Mouse (Mus musculus) C2C12 (cell line): ENCODE measurements around the gene Fbln2. TPM values are rescaled to one million over a fixed set of nuclear protein-coding genes. Genes with fewer than 3 reads are reported as not detected.

Source experiments
- H3K27me3 ChIP-seq: one replicate; pipeline ENCODE4 v1.6.1; 2011; ENCODE audit not compliant: control insufficient read depth, insufficient read depth, insufficient read length
- H3K36me3 ChIP-seq: one replicate; pipeline ENCODE4 v1.6.1; 2011; ENCODE audit not compliant: control insufficient read depth, insufficient read depth
- H3K4me3 ChIP-seq: one replicate; pipeline ENCODE4 v1.5.1; 2011; ENCODE audit warnings: mild to moderate bottlenecking, control low read depth; ENCODE audit not compliant: poor library complexity, insufficient read depth, severe bottlenecking
- H3K79me2 ChIP-seq: one replicate; pipeline ENCODE4 v1.6.1; 2011; ENCODE audit not compliant: control insufficient read depth, insufficient read depth
- H3K79me3 ChIP-seq: one replicate; pipeline ENCODE4 v1.6.1; 2011; ENCODE audit warnings: low read depth, control low read depth
- H3ac ChIP-seq: one replicate; pipeline ENCODE3; 2011; ENCODE audit warnings: low read depth; ENCODE audit not compliant: control insufficient read depth, insufficient read length
- CEBPB ChIP-seq: IDR thresholded peaks from one replicate; pipeline ENCODE4 v1.6.1; 2011; ENCODE audit warnings: low read depth, mild to moderate bottlenecking, control low read depth, moderate library complexity
- CTCF ChIP-seq: IDR thresholded peaks from one replicate; pipeline ENCODE4 v1.5.1; 2011; ENCODE audit not compliant: control insufficient read depth, insufficient read depth, insufficient read length
- FOSL1 ChIP-seq: IDR thresholded peaks from one replicate; pipeline ENCODE4 v1.8.0; 2011; ENCODE audit warnings: mild to moderate bottlenecking, low read length; ENCODE audit not compliant: poor library complexity, insufficient read depth, severe bottlenecking
- MAX ChIP-seq: IDR thresholded peaks from one replicate; pipeline ENCODE4 v1.6.1; 2011; ENCODE audit warnings: mild to moderate bottlenecking, control low read depth
- MYOD1 ChIP-seq: IDR thresholded peaks from one replicate; pipeline ENCODE4 v1.6.1; 2011; ENCODE audit warnings: low read depth; ENCODE audit not compliant: control insufficient read depth, insufficient read length
- MYOG ChIP-seq: IDR thresholded peaks from one replicate; pipeline ENCODE4 v1.6.1; 2011; ENCODE audit not compliant: control insufficient read depth, insufficient read length; ENCODE audit errors: extremely low read depth
- USF1 ChIP-seq: IDR thresholded peaks from one replicate; pipeline ENCODE4 v1.6.1; 2011; ENCODE audit warnings: low read depth, mild to moderate bottlenecking, control low read depth, moderate library complexity
- polyA plus RNA-seq: library from polyadenylated mRNA; unstranded; fragments of >200 nt; fragmentation: generic; extraction: Trizol; gene quantifications from one replicate; pipeline ENCODE4 v1.2.1, GENCODE M21; 2012; ENCODE audit warnings: missing spikeins

Gene Fbln2
- polyA plus RNA-seq, 1 experiment = 91.6 TPM

GRCm38 (mm10) chr6:91233011-91233410, 20.8 kb downstream of the Fbln2 start:
- TF ChIP-seq MYOD1 (no peak), FOSL1 (no peak), CEBPB (no peak), CTCF (no peak), MAX (no peak), MYOG (no peak), USF1 (no peak)
- Histone ChIP-seq H3K79me2 (peaks cover 88% of the 10 kb centered on the region), H3ac (no peak overlapping the region), H3K79me3 (peaks cover 15% of the 10 kb centered on the region), H3K36me3 (peaks cover 32% of the 10 kb centered on the region), H3K27me3 (no peaks in the 10 kb centered on the region), H3K4me3 (no peak overlapping the region)

GRCm38 (mm10) chr6:91233424-91234015, 21.3 kb downstream of the Fbln2 start:
- Histone ChIP-seq H3K27me3 (no peaks in the 10 kb centered on the region), H3K79me3 (peaks cover 15% of the 10 kb centered on the region), H3ac (no peak overlapping the region), H3K4me3 (no peak overlapping the region), H3K79me2 (peaks cover 88% of the 10 kb centered on the region), H3K36me3 (peaks cover 32% of the 10 kb centered on the region)
- TF ChIP-seq MAX = no peak
- no peak for TF ChIP-seq MYOG
- no peak for TF ChIP-seq FOSL1
- no peak for TF ChIP-seq USF1
- TF ChIP-seq CTCF = no peak
- no peak for TF ChIP-seq MYOD1
- no peak for TF ChIP-seq CEBPB

GRCm38 (mm10) chr6:91236006-91236405, 23.8 kb downstream of the Fbln2 start:
- Histone ChIP-seq H3K79me2 (peaks cover 63% of the 10 kb centered on the region), H3ac (no peak overlapping the region), H3K27me3 (no peaks in the 10 kb centered on the region), H3K36me3 (peaks cover 28% of the 10 kb centered on the region), H3K4me3 (no peak overlapping the region), H3K79me3 (peaks cover 9% of the 10 kb centered on the region)
- no peak for TF ChIP-seq CEBPB
- TF ChIP-seq MYOG = no peak
- no peak for TF ChIP-seq FOSL1
- TF ChIP-seq CTCF = no peak
- TF ChIP-seq MAX = no peak
- no peak for TF ChIP-seq USF1
- no peak for TF ChIP-seq MYOD1

- Histone ChIP-seq H3ac (no peak overlapping the region), H3K27me3 (no peaks in the 10 kb centered on the region), H3K36me3 (peaks cover 28% of the 10 kb centered on the region), H3K79me3 (peaks cover 9% of the 10 kb centered on the region), H3K4me3 (no peak overlapping the region), H3K79me2 (peaks cover 59% of the 10 kb centered on the region)
- no peak for TF ChIP-seq MAX
- TF ChIP-seq MYOD1 = no peak
- TF ChIP-seq FOSL1 = no peak
- TF ChIP-seq MYOG = no peak
These were observed 24.2 kb downstream of the Fbln2 start for GRCm38 (mm10) chr6:91236429-91236828.

GRCm38 (mm10) chr6:91237273-91237672, 25.0 kb downstream of the Fbln2 start:
- Histone ChIP-seq H3K27me3 (no peaks in the 10 kb centered on the region), H3K36me3 (peaks cover 28% of the 10 kb centered on the region), H3ac (no peak overlapping the region), H3K4me3 (no peak overlapping the region), H3K79me2 (peaks cover 50% of the 10 kb centered on the region), H3K79me3 (peaks cover 10% of the 10 kb centered on the region)
- TF ChIP-seq CEBPB (no peak), MAX (no peak)

GRCm38 (mm10) chr6:91240537-91240936, 28.3 kb downstream of the Fbln2 start:
- H3K36me3 ChIP-seq = peaks cover 15% of the 10 kb centered on the region
- no peak overlapping the region for H3K4me3 ChIP-seq
- TF ChIP-seq FOSL1 (no peak), CEBPB (no peak), MAX (no peak), MYOG (no peak), MYOD1 (no peak), CTCF (no peak), USF1 (no peak)
- H3K79me3 ChIP-seq = peaks cover 5% of the 10 kb centered on the region
- H3K79me2 ChIP-seq = peaks cover 49% of the 10 kb centered on the region
- no peak overlapping the region for H3ac ChIP-seq
- no peaks in the 10 kb centered on the region for H3K27me3 ChIP-seq
